Comparison of ENCODE assay signal across 10 mouse cellular contexts in the genomic region with DNA sequence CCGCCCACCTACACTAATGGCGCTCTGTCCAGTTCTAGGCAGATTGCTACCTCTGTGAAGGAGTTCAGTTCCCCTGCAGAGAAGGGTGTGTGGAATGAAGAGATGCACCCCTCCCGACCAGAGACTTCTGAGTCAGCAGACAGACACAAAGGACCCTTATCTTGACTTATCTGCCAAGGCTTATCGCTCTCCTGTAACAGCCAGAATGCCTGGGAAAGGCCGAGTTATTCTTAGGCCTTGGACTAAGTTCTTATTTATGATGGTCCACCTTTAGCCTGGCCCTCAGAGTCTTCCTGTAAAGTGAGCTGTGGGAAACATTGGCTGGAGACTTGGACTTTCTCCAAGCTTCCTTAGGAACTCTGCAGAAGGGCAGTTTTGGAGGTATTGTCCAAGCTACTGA. TPM values are rescaled to one million over a fixed set of nuclear protein-coding genes. Genes with fewer than 3 reads are reported as not detected.
A peak's percentile ranks its signal among the peaks of the same experiment; 100 is the strongest.
DNase-seq lines count a peak whose midpoint lies in the region; ATAC-seq and TF ChIP-seq lines count a peak whose summit lies in the region.
"Had no signal": no experiment of that assay in that cellular context is flagged by ENCODE, and none has a peak within 500 bp of the region (broad histone marks: within the 10 kb centered on the region; RNA-seq: fewer than 3 reads in every experiment).

No protein-coding gene starts in this region.

- peak overlapping the region; percentile 19; the same call in 1 of the 2 replicates for H3K27ac ChIP-seq in left cerebral cortex, adult 2 months
- no peak overlapping the region for H3K27ac ChIP-seq in liver, embryonic 12.5 days
- no peak overlapping the region for H3K27ac ChIP-seq in stomach, embryonic 16.5 days (ENCODE audit: low read length)
- no peak overlapping the region for H3K27ac ChIP-seq in forebrain, embryonic 16.5 days (ENCODE audit: low read length)
- H3K27ac ChIP-seq: embryonic facial prominence, embryonic 15.5 days; neural tube, embryonic 12.5 days had no signal

- peaks cover 8% of the 10 kb centered on the region; the same call in 1 of the 2 replicates for H3K27me3 ChIP-seq in liver, embryonic 12.5 days (replicated peaks)
- H3K27me3 ChIP-seq in stomach, embryonic 16.5 days (ENCODE audit: control insufficient read depth, insufficient read depth, low read length) = no peaks in the 10 kb centered on the region
- no peaks in the 10 kb centered on the region for H3K27me3 ChIP-seq in forebrain, embryonic 16.5 days (replicated peaks; ENCODE audit: control insufficient read depth, insufficient read depth, low read length)
- H3K27me3 ChIP-seq: embryonic facial prominence, embryonic 15.5 days had no signal

- DNase-seq in left cerebral cortex, adult 2 months (ENCODE audit: extremely low spot score in 1 of 2, low spot score in 2 of 2) = no peak
- no peak for DNase-seq in left cerebral cortex, adult 9 months (ENCODE audit: low spot score in 2 of 2)
- peak; percentile 45 to 60 for DNase-seq in heart, adult 9 months (ENCODE audit: low spot score in 2 of 2)
- no peak for DNase-seq in layer of hippocampus, postnatal 25 days (ENCODE audit: extremely low spot score in 1 of 2, low spot score in 1 of 2)
- DNase-seq in cerebellum, postnatal 14 days = no peak

- intact Hi-C loops in left cerebral cortex, adult 2 months (cut with DNase I) = no loop called here

- ATAC-seq in liver, embryonic 12.5 days = peak; percentile 61
- ATAC-seq in stomach, embryonic 16.5 days (ENCODE audit: insufficient read depth, low FRiP score) = 0 out of 2 replicates have a peak, but pooled peaks have one; percentile 33
- ATAC-seq in forebrain, embryonic 16.5 days = no peak

- no peak for TF ChIP-seq CTCF in left cerebral cortex, adult 2 months (IDR thresholded peaks at IDR 0.05)

- H3K9me3 ChIP-seq in liver, embryonic 12.5 days (replicated peaks) = no peaks in the 10 kb centered on the region
- no peaks in the 10 kb centered on the region for H3K9me3 ChIP-seq in stomach, embryonic 16.5 days (replicated peaks; ENCODE audit: control insufficient read depth, low read length)
- H3K9me3 ChIP-seq in forebrain, embryonic 16.5 days (ENCODE audit: control insufficient read depth, low read length) = no peaks in the 10 kb centered on the region
- H3K9me3 ChIP-seq: embryonic facial prominence, embryonic 15.5 days; neural tube, embryonic 12.5 days had no signal

- H3K36me3 ChIP-seq in liver, embryonic 12.5 days = no peaks in the 10 kb centered on the region
- no peaks in the 10 kb centered on the region for H3K36me3 ChIP-seq in stomach, embryonic 16.5 days (ENCODE audit: control insufficient read depth, insufficient read depth, low read length)
- no peaks in the 10 kb centered on the region for H3K36me3 ChIP-seq in forebrain, embryonic 16.5 days (ENCODE audit: control insufficient read depth, insufficient read depth)
- H3K36me3 ChIP-seq: embryonic facial prominence, embryonic 15.5 days; neural tube, embryonic 12.5 days had no signal

- peaks cover 24% of the 10 kb centered on the region for H3K4me1 ChIP-seq in liver, embryonic 12.5 days
- H3K4me1 ChIP-seq in stomach, embryonic 16.5 days (ENCODE audit: control insufficient read depth, insufficient read depth, low read length) = peaks cover 6% of the 10 kb centered on the region; the same call in 1 of the 2 replicates
- peaks cover 3% of the 10 kb centered on the region for H3K4me1 ChIP-seq in forebrain, embryonic 16.5 days (replicated peaks; ENCODE audit: control insufficient read depth, insufficient read depth, low read length)
- H3K4me1 ChIP-seq: neural tube, embryonic 12.5 days had no signal

- no peak overlapping the region for H3K4me3 ChIP-seq in left cerebral cortex, adult 2 months
- no peak overlapping the region for H3K4me3 ChIP-seq in liver, embryonic 12.5 days
- no peak overlapping the region for H3K4me3 ChIP-seq in stomach, embryonic 16.5 days (replicated peaks; ENCODE audit: low read length)
- no peak overlapping the region for H3K4me3 ChIP-seq in forebrain, embryonic 16.5 days (replicated peaks; ENCODE audit: low read length)
- H3K4me3 ChIP-seq: embryonic facial prominence, embryonic 15.5 days; neural tube, embryonic 12.5 days had no signal

- 15% methylated on average over 5 of the region's 5 CpGs for WGBS in liver, embryonic 12.5 days (ENCODE audit: insufficient replicate concordance)
- WGBS in stomach, embryonic 16.5 days = 49% methylated on average over 5 of the region's 5 CpGs
- WGBS in forebrain, embryonic 16.5 days = 80% methylated on average over 5 of the region's 5 CpGs

- peak overlapping the region; percentile 35 for H3K4me2 ChIP-seq in liver, embryonic 12.5 days
- H3K4me2 ChIP-seq in stomach, embryonic 16.5 days (ENCODE audit: low read depth, low read length) = no peak overlapping the region
- no peak overlapping the region for H3K4me2 ChIP-seq in forebrain, embryonic 16.5 days (ENCODE audit: low read length)
- H3K4me2 ChIP-seq: embryonic facial prominence, embryonic 15.5 days; neural tube, embryonic 12.5 days had no signal

- H3K9ac ChIP-seq in liver, embryonic 12.5 days = no peak overlapping the region
- no peak overlapping the region for H3K9ac ChIP-seq in stomach, embryonic 16.5 days (ENCODE audit: low read length)
- no peak overlapping the region for H3K9ac ChIP-seq in forebrain, embryonic 16.5 days (replicated peaks; ENCODE audit: low read depth, low read length)
- H3K9ac ChIP-seq: embryonic facial prominence, embryonic 15.5 days; neural tube, embryonic 12.5 days had no signal

RNA-seq across cellular contexts. Expression of a gene that starts 8.8 kb away (rescaled TPM):
- total RNA-seq in left cerebral cortex, adult 2 months (2021) = 100 to 1,000 TPM; 280 to 296 TPM
- polyA plus RNA-seq in liver, embryonic 12.5 days (2016; fragmentation: Nextera tagmentation; extraction: Ambion mirVana) = 7.5 and 8.1 TPM in 2 replicates
- 45.8 and 49.4 TPM in 2 replicates for polyA plus RNA-seq in stomach, embryonic 16.5 days (2015; fragmentation: Nextera tagmentation; extraction: Ambion mirVana)
- polyA plus RNA-seq in forebrain, embryonic 16.5 days (2015; fragmentation: Nextera tagmentation; extraction: Ambion mirVana) = 144 and 157 TPM in 2 replicates
- total RNA-seq in layer of hippocampus, postnatal 25 days (2021) = 100 to 1,000 TPM; 178 to 184 TPM

Comparison
In these comparisons a context has a peak if more than half of its experiments do, and no peak if none do; other contexts are left out.
1. DNase-seq: peak in heart, adult 9 months (2 of 2); none in left cerebral cortex, adult 2 months (0 of 2), left cerebral cortex, adult 9 months (0 of 2), layer of hippocampus, postnatal 25 days (0 of 2) and cerebellum, postnatal 14 days (0 of 2).